Mouse (Mus musculus): Measurements from ENCODE around the gene Rerg. TPM values are rescaled to one million over a fixed set of nuclear protein-coding genes. Genes with fewer than 3 reads are reported as not detected.
A peak's percentile ranks its signal among the peaks of the same experiment; 100 is the strongest.

Rerg gene
- total RNA-seq, 1 experiment = 1.1 TPM

DNA sequence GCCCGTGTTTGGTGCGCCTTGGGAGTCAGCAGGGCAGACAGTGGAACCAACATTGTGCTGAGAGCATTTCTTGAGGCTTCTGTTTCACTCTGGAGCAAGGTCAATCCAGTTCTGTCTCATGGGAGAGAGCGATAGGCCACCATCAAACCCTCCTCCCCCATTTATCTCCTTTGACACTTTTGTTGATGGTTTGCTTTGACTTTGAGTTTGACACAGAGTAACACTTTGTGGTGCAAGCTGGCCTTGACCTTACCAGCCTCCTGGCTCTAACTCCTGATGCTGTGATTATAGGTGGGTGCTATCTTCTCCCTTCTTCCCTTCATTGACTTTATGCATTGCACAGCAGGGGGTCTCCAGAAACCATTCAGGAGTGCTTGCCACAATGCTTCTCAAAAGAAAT, 30.9 kb upstream of the Rerg start:
- in situ Hi-C loops (cut with MboI; ENCODE audit: low sequenced_read_pairs in 2 of 2, unreplicated experiment in 2 of 2) = no loop called here
- H3K4me3 ChIP-seq (ENCODE audit: insufficient read depth in 1 of 2, low read depth in 1 of 2, low read length in 2 of 2, poor library complexity in 1 of 2, severe bottlenecking in 1 of 2) = no peak overlapping the region
- H3K9ac ChIP-seq (ENCODE audit: insufficient read depth, low read depth, low read length, poor library complexity, severe bottlenecking) = no peak overlapping the region
- H3K36me3 ChIP-seq (ENCODE audit: control insufficient read depth, insufficient read depth, low read length, poor library complexity, severe bottlenecking) = no peaks in the 10 kb centered on the region
- TF ChIP-seq CHD2 (IDR thresholded peaks at IDR 0.05; ENCODE audit: low read depth, low read length) (no peak), ZNF384 (IDR thresholded peaks at IDR 0.05; ENCODE audit: low read depth, low read length) (no peak), MAFK (IDR thresholded peaks at IDR 0.05; ENCODE audit: insufficient read depth, low read depth, low read length) (no peak), HCFC1 (IDR thresholded peaks at IDR 0.05; ENCODE audit: borderline replicate concordance, insufficient read depth, low read length) (no peak), ZC3H11A (IDR thresholded peaks at IDR 0.05; ENCODE audit: borderline replicate concordance, low read depth, low read length) (no peak)
- H3K27ac ChIP-seq (ENCODE audit: insufficient read depth, low read depth, low read length, poor library complexity, severe bottlenecking) = no peak overlapping the region
- no peaks in the 10 kb centered on the region for H3K4me1 ChIP-seq (ENCODE audit: control insufficient read depth in 2 of 2, insufficient read depth in 2 of 2, low read length in 2 of 2, poor library complexity in 1 of 2)
- DNase-seq (ENCODE audit: low read depth, low spot score) = no peak
- H3K9me3 ChIP-seq (ENCODE audit: control insufficient read depth, insufficient read depth, low read depth, low read length) = no peaks in the 10 kb centered on the region

DNA sequence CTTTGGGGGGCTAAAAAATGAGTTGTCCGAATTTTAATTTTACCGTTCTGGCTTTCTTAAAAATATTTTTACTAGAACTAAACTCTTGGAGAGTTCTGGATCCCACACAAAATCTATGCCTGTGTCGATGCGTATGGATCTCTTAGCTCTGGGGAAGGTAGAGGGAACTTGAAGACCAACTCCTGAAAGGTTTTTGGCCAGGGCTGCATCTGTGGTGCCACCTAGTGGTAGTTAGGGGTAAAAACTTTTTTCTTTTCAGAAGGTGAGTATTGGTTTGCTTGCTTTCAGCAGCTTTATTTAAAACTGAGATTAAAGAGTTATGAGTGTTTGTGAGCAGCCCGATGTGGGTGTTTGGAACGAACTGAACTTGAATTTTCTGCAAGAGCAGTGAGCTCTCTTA, 21.8 kb upstream of the Rerg start:
- peaks cover 0 to 5% of the 10 kb centered on the region in 2 experiments; a peak in 1 of 4 replicates for H3K4me1 ChIP-seq (ENCODE audit: control insufficient read depth in 2 of 2, insufficient read depth in 2 of 2, low read length in 2 of 2, poor library complexity in 1 of 2)
- peak; percentile 73 for DNase-seq (ENCODE audit: low read depth, low spot score)
- no peaks in the 10 kb centered on the region for H3K9me3 ChIP-seq (ENCODE audit: control insufficient read depth, insufficient read depth, low read depth, low read length)
- H3K9ac ChIP-seq (ENCODE audit: insufficient read depth, low read depth, low read length, poor library complexity, severe bottlenecking) = no peak overlapping the region
- H3K4me3 ChIP-seq (ENCODE audit: insufficient read depth in 1 of 2, low read depth in 1 of 2, low read length in 2 of 2, poor library complexity in 1 of 2, severe bottlenecking in 1 of 2) = no peak overlapping the region
- TF ChIP-seq ZC3H11A (IDR thresholded peaks at IDR 0.05; ENCODE audit: borderline replicate concordance, low read depth, low read length) (peak; percentile 86), ZNF384 (IDR thresholded peaks at IDR 0.05; ENCODE audit: low read depth, low read length) (no peak), CHD2 (IDR thresholded peaks at IDR 0.05; ENCODE audit: low read depth, low read length) (no peak)
- no peak overlapping the region for H3K27ac ChIP-seq (ENCODE audit: insufficient read depth, low read depth, low read length, poor library complexity, severe bottlenecking)
- in situ Hi-C loops (cut with MboI; ENCODE audit: low sequenced_read_pairs in 2 of 2, unreplicated experiment in 2 of 2) = no loop called here
- H3K36me3 ChIP-seq (ENCODE audit: control insufficient read depth, insufficient read depth, low read length, poor library complexity, severe bottlenecking) = no peaks in the 10 kb centered on the region

GRCm38 (mm10) chr6:137191026-137191425, 20.7 kb upstream of the Rerg start:
- no peak overlapping the region for H3K4me3 ChIP-seq (ENCODE audit: insufficient read depth in 1 of 2, low read depth in 1 of 2, low read length in 2 of 2, poor library complexity in 1 of 2, severe bottlenecking in 1 of 2)
- no peak overlapping the region for H3K9ac ChIP-seq (ENCODE audit: insufficient read depth, low read depth, low read length, poor library complexity, severe bottlenecking)
- H3K36me3 ChIP-seq (ENCODE audit: control insufficient read depth, insufficient read depth, low read length, poor library complexity, severe bottlenecking) = no peaks in the 10 kb centered on the region
- TF ChIP-seq MAFK (IDR thresholded peaks at IDR 0.05; ENCODE audit: insufficient read depth, low read depth, low read length) = no peak
- TF ChIP-seq ZC3H11A (IDR thresholded peaks at IDR 0.05; ENCODE audit: borderline replicate concordance, low read depth, low read length) = no peak
- TF ChIP-seq HCFC1 (IDR thresholded peaks at IDR 0.05; ENCODE audit: borderline replicate concordance, insufficient read depth, low read length) = no peak
- TF ChIP-seq ZNF384 (IDR thresholded peaks at IDR 0.05; ENCODE audit: low read depth, low read length) = no peak
- TF ChIP-seq CHD2 (IDR thresholded peaks at IDR 0.05; ENCODE audit: low read depth, low read length) = no peak
- no peak overlapping the region for H3K27ac ChIP-seq (ENCODE audit: insufficient read depth, low read depth, low read length, poor library complexity, severe bottlenecking)
- in situ Hi-C loops (cut with MboI; ENCODE audit: low sequenced_read_pairs in 2 of 2, unreplicated experiment in 2 of 2) = no loop called here
- H3K9me3 ChIP-seq (ENCODE audit: control insufficient read depth, insufficient read depth, low read depth, low read length) = no peaks in the 10 kb centered on the region
- peaks cover 0 to 5% of the 10 kb centered on the region in 2 experiments; a peak in 1 of 4 replicates for H3K4me1 ChIP-seq (ENCODE audit: control insufficient read depth in 2 of 2, insufficient read depth in 2 of 2, low read length in 2 of 2, poor library complexity in 1 of 2)
- peak; percentile 16 for DNase-seq (ENCODE audit: low read depth, low spot score)

- peaks cover 0 to 5% of the 10 kb centered on the region in 2 experiments; a peak in 1 of 4 replicates for H3K4me1 ChIP-seq (ENCODE audit: control insufficient read depth in 2 of 2, insufficient read depth in 2 of 2, low read length in 2 of 2, poor library complexity in 1 of 2)
- no peaks in the 10 kb centered on the region for H3K9me3 ChIP-seq (ENCODE audit: control insufficient read depth, insufficient read depth, low read depth, low read length)
- no peak overlapping the region for H3K9ac ChIP-seq (ENCODE audit: insufficient read depth, low read depth, low read length, poor library complexity, severe bottlenecking)
- H3K27ac ChIP-seq (ENCODE audit: insufficient read depth, low read depth, low read length, poor library complexity, severe bottlenecking) = no peak overlapping the region
- TF ChIP-seq ZC3H11A (IDR thresholded peaks at IDR 0.05; ENCODE audit: borderline replicate concordance, low read depth, low read length) (no peak), CHD2 (IDR thresholded peaks at IDR 0.05; ENCODE audit: low read depth, low read length) (no peak), ZNF384 (IDR thresholded peaks at IDR 0.05; ENCODE audit: low read depth, low read length) (no peak), HCFC1 (IDR thresholded peaks at IDR 0.05; ENCODE audit: borderline replicate concordance, insufficient read depth, low read length) (no peak), MAFK (IDR thresholded peaks at IDR 0.05; ENCODE audit: insufficient read depth, low read depth, low read length) (no peak)
- H3K4me3 ChIP-seq (ENCODE audit: insufficient read depth in 1 of 2, low read depth in 1 of 2, low read length in 2 of 2, poor library complexity in 1 of 2, severe bottlenecking in 1 of 2) = no peak overlapping the region
- no peak for DNase-seq (ENCODE audit: low read depth, low spot score)
- no peaks in the 10 kb centered on the region for H3K36me3 ChIP-seq (ENCODE audit: control insufficient read depth, insufficient read depth, low read length, poor library complexity, severe bottlenecking)
- in situ Hi-C loops (cut with MboI; ENCODE audit: low sequenced_read_pairs in 2 of 2, unreplicated experiment in 2 of 2) = no loop called here
These were observed 20.3 kb upstream of the Rerg start for GRCm38 (mm10) chr6:137190577-137190976.

- in situ Hi-C loops (cut with MboI; ENCODE audit: low sequenced_read_pairs in 2 of 2, unreplicated experiment in 2 of 2) = no loop called here
- Histone ChIP-seq H3K27ac (ENCODE audit: insufficient read depth, low read depth, low read length, poor library complexity, severe bottlenecking) (no peak overlapping the region), H3K4me3 (ENCODE audit: insufficient read depth in 1 of 2, low read depth in 1 of 2, low read length in 2 of 2, poor library complexity in 1 of 2, severe bottlenecking in 1 of 2) (no peak overlapping the region), H3K9me3 (ENCODE audit: control insufficient read depth, insufficient read depth, low read depth, low read length) (no peaks in the 10 kb centered on the region), H3K36me3 (ENCODE audit: control insufficient read depth, insufficient read depth, low read length, poor library complexity, severe bottlenecking) (no peaks in the 10 kb centered on the region), H3K4me1 (ENCODE audit: control insufficient read depth in 2 of 2, insufficient read depth in 2 of 2, low read length in 2 of 2, poor library complexity in 1 of 2) (peaks cover 0 to 5% of the 10 kb centered on the region in 2 experiments; a peak in 1 of 4 replicates), H3K9ac (ENCODE audit: insufficient read depth, low read depth, low read length, poor library complexity, severe bottlenecking) (no peak overlapping the region)
- TF ChIP-seq HCFC1 (IDR thresholded peaks at IDR 0.05; ENCODE audit: borderline replicate concordance, insufficient read depth, low read length) = no peak
- no peak for TF ChIP-seq ZNF384 (IDR thresholded peaks at IDR 0.05; ENCODE audit: low read depth, low read length)
- no peak for TF ChIP-seq CHD2 (IDR thresholded peaks at IDR 0.05; ENCODE audit: low read depth, low read length)
- TF ChIP-seq MAFK (IDR thresholded peaks at IDR 0.05; ENCODE audit: insufficient read depth, low read depth, low read length) = no peak
- TF ChIP-seq ZC3H11A (IDR thresholded peaks at IDR 0.05; ENCODE audit: borderline replicate concordance, low read depth, low read length) = no peak
- no peak for DNase-seq (ENCODE audit: low read depth, low spot score)
These were observed 18.2 kb upstream of the Rerg start for GRCm38 (mm10) chr6:137188375-137188926.
